Mouse (Mus musculus) left cerebral cortex, postnatal 36 days (tissue): ENCODE results near the gene Dnah5. TPM values are rescaled to one million over a fixed set of nuclear protein-coding genes. Genes with fewer than 3 reads are reported as not detected.
"Not testable (repeated sequence)": the region's sequence is repeated elsewhere in the genome, so short reads cannot be mapped to it uniquely, and the experiment has no call there.

Experiments used
- DNase-seq, 2 experiments: peaks; one replicate each; pipeline ENCODE4 v3.0.0; 2021 to 2022; ENCODE audit warnings: low spot score in 2 of 2, mixed read lengths in 1 of 2
- intact Hi-C: fragments of 180-260 bp; cut with DNase I; formaldehyde crosslinking; loops from one replicate; pipeline ENCODE4 v1.15.1; 2025
- total RNA-seq, 2 experiments: library from RNA; stranded (reverse); gene quantifications; 2 replicates each; pipeline ENCODE4 v1.2.3; 2021

Gene Dnah5
- total RNA-seq, 2 experiments from 2014 or later = 2.1 to 2.8 TPM

DNA sequence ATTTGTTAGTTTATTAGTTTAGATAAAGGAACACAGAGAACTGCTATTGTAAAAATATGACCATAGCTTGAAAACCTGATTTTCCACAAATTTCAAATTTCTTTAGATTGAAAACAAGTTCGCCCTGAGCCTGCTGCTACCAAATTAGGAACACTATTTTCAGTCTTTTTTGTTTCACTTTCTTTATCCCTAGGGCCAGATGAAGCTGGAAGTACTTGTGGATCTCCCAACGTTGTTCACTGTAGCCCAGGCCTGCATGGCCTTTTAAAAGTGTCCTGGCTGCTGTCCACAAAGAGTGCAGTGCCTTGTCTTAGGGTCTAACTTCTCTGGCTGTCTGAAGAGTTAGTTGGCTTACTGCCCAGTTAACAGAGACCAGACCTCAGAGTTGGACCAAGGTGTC is 201.6 kb downstream of the Dnah5 start:
- DNase-seq = no peak
- intact Hi-C loops = no loop called here

DNA sequence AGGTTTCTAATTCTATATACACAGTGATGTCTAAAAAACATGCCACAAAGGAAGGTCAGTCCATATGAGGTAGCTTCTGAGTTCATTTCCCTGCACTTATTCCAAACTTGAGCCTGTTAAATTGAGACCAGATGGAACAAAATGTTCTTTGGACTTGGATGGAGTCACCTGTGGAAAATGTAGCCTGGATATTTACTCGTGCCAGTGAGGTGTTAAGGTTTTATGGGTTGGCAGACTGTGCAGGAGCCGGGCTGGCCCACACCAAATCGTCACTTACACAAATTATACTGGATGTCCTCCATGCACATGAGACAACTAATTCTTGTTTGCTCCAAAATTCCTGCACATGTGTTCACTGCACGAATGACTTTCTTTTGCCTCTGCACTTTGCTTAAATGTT is 236.2 kb downstream of the Dnah5 start:
- intact Hi-C loops = no loop called here
- no peak for DNase-seq

GRCm38 (mm10) chr15:28444494-28444893 is 240.9 kb downstream of the Dnah5 start:
- no peak for DNase-seq
- intact Hi-C loops = no loop called here

GRCm38 (mm10) chr15:28461091-28461778 is 257.7 kb downstream of the Dnah5 start:
- DNase-seq, intact Hi-C loops: not testable (repeated sequence)

GRCm38 (mm10) chr15:28466591-28467247 is 263.2 kb downstream of the Dnah5 start:
- DNase-seq = no peak
- intact Hi-C loops = no loop called here

DNA sequence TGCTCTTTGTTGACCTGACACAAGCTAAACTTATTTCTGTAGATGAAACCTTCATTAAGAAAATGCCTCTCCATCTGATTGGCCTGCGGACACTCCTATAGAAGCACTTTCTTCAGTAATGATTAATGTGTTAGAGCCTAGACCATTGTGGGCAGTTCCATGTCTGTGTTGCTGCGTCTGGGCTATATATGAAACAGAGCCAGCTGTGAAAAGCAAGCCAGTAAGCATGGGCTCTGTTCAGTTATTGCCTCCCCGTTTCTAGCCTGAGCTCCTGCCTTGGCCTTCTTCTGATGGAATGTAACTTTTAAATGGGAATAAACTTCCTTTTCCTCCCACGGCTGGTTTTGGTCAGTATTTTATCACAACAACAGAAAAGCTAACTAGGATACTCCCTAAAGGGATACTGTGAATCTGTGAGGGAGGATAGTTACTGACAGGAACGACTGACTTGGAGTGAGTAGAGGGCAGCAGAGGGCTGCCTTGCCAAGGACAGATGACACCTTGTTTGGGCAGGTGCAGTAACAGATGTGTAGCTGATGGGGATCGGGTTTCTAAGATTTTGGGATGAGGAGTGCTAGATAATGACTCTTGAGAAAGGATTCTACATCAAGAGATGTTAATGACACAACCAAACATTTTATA is 270.3 kb downstream of the Dnah5 start:
- DNase-seq = no peak
- intact Hi-C loops = no loop called here

- intact Hi-C loops = no loop called here
- no peak for DNase-seq
These were observed 299.3 kb downstream of the Dnah5 start for GRCm38 (mm10) chr15:28502820-28503219.

DNA sequence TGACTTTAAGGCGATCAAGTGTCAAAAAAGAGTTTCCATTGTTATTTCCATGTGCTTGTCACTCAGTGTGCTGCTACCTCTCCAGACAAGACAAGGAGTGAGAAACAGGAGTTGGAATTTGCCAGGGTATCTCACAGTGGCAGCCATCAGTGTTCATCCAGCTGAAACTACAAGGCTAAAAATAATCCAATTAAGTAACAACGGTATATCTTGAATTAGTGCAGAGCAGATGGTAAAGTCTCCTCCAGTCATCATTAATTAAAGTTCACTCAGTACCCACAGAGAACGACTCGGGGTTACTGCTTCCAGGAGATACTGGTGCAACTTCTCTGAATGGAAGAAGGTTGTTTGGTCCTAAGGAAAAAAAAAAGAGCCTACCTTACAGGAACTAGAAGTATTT is 311.6 kb downstream of the Dnah5 start:
- no peak for DNase-seq
- intact Hi-C loops = no loop called here

Other genes with a start within 250 kb of the Dnah5 start
- gene Trio, start 177.9 kb upstream of the Dnah5 start, total RNA-seq = 100 to 1,000 TPM; 182 to 280 TPM